Mouse (Mus musculus): ENCODE data around the gene Arl4c.

Arl4c gene

DNA sequence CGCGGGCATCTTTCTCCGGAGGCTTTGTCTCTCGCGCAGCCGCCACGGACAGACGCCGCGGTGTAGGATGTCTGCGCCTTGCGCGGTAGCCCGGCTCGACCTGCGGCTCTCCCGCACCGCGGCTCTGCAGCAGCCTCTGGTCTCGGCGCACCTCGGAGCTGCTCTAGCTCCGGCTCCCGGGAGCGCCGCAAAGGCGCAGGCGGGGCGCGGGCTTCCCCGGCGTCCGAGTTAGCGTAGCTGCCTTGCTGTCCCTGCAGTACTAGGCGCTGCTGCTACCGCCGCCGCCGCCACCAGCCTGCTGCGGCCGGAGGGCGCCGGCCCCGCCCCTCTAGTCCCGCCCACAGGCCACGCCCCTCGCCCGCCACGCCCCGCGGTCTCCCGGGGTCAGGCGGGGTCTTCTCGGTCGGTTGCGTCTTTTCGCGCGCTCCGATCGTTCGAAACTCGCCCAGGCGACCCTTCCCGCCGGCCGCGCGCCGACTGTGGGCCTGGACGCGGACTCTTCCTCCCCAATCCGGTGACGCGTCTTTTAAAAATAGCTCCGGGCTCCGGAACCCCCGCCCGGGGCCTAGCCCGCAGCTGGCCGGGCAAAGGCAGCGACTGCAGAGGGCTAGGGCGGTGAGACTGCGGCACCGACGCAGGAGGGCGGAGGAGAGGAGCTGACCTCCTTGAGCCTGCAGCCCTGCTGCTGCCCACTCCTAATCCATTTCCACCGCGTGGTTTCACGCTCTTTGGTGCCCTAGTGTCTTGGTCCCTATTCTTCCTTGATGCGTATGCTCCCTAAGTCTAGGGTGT lies at the start of gene Arl4c:
Gene Arl4c (minus strand): TSS at position 352 of the 792 bp plus-strand sequence.
- DNase-seq (ENCODE audit: extremely low spot score, low read depth, low spot score): no peak

DNA sequence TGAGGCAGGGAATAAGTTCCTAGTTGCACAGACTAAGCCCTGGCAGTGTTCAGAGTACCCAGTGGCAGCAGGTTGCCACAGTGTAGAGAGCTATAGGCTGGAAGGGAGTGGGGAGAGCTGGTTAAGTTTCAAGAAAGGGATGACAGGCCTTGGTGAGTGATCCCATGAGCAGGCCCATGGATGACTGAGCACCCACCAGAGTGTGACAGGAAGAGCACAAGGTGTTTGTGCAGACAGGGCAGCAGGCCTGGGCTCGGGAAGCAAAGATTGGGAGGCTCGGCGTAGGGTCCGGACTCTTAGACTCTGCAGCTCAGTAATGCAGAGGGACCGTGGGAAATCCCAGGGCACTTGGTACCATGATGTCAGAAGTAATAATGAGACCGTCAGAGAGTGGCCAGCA lies 49.3 kb upstream of the Arl4c start:
- DNase-seq (ENCODE audit: extremely low spot score, low read depth, low spot score): no peak

DNA sequence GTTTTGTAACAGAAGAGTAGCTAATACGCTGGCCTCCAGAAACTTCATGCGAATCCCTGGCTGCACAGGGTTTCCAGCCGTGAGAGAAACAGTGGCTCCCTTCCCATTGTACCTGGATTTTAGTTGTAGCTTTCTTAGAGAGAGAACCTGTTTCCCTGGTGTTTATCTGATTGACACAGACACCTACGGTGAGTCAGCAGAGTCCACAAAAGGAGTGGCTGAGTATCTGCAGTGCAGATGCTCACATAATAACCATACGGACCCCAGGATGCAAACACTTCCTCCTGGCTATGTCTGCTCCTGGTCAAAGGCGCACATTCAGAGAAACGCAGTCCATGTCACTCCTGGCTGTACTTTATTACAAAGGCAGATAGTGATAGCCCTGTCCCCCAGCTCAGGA lies 48.6 kb upstream of the Arl4c start:
- no peak for DNase-seq (ENCODE audit: extremely low spot score, low read depth, low spot score)

DNA sequence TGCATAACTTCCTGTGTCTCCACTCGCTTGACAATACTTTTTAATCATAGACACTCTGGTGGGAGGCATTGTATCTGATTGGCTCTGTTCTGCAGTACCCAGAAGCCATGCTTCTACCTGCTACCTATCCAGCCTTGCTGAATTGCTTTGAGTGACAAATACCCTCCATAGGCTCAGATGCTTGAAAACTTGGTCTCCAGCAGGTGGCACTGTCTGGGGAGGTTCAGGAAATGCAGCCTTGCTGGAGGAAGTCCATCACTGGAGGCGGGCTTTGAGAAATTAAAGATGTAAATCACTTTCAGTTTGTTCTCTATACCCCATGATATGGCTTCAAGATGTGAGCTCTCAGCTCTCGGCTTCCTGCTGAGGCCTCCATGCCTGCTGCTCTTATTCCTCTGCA lies 48.1 kb upstream of the Arl4c start:
- DNase-seq (ENCODE audit: extremely low spot score, low read depth, low spot score): no peak

DNA sequence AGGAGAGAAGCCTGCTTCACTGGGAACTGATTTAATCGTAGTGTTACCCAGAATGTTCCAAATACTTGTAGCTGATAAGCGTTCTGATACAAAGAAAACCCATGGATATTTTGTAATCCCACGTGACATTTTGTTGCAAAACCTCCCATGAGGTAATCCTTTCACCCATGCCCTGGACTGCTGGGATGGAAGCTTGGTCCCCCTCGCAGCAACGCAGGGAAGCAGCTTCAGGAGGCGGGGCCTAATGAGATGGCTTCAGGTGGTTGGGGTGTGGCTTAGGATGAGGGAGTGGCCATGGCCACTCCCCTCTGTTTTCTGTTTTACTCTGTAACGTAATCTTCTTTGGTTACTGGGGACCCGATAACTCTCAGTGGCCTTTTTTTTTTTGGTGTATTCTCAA lies 47.1 kb upstream of the Arl4c start:
- DNase-seq (ENCODE audit: extremely low spot score, low read depth, low spot score): no peak

DNA sequence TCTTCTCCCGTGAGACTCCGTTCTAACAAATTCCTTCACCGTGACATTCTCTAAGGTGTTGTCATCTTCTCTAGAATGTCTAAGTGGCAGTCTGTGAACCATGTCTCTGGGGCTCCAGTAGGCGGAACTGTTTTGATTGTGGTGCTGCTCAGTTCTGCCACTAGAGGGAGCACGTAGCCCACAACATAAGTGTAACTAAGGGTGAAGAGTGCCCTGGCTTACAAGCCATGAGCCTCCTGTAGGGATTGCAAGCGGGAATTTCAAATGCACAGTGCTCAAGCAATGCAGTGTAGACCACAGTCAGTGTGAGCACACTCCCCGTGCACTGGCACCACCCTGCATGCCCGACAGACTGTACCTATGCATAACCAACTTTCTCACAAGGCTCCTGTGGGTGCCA lies 43.2 kb upstream of the Arl4c start:
- DNase-seq (ENCODE audit: extremely low spot score, low read depth, low spot score): peak; percentile 63

DNA sequence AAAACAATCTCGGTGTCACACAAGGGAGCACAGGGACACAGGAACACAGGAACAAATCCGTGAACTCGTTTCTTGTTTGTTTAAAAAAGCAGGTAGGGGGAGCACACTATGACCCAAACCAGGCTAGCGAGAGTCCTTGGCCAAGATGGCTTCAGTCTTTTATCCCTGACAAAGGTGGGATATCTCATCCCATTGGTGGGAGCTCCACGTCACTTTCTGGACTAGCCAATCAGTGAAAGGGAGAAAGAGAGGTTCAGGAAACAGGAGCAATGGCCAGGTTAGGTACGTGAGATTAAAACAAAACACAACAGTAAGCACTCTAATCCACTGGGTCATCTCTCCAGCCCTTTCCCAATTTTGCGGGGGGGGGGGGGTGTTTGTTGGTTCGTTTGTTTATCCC lies 42.2 kb upstream of the Arl4c start:
- DNase-seq (ENCODE audit: extremely low spot score, low read depth, low spot score): no peak

DNA sequence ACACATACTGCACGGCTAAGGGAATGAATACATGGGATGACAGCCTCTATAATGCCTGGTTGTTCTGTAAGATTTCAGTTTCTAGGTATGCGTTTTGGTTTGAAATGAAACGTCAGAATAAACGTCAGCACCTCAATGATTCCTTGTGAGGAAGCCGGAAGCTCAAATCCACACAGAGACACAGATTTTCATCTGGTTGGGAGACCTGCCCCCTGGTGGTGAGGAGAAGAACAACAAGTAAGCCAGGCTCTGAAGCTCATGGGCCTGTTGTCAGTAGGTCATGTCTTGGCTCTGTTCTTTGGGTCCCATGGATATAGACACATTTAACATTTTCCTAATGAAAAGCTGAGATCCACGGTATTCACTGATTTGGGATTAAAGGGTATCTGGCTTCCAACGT lies 40.4 kb upstream of the Arl4c start:
- no peak for DNase-seq (ENCODE audit: extremely low spot score, low read depth, low spot score)

DNA sequence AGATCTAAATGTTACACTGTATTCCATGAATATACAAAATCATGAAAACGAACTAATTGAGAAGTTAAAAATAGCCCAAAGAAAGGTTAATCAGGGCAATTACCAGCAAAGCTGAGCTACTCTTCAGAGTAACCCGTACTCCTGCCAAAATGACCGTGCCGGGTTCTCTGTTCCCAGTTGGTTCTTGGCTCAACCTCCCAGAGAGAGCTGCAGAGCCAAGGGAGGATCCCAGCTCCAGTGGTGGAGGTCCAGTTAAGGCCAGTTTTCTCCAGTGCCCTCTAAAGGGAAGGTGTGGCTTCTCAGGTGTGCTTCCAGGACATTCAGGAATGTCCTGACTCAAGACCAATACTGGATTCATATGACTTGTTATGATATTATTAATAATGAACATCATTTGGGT lies 37.5 kb upstream of the Arl4c start:
- no peak for DNase-seq (ENCODE audit: extremely low spot score, low read depth, low spot score)

DNA sequence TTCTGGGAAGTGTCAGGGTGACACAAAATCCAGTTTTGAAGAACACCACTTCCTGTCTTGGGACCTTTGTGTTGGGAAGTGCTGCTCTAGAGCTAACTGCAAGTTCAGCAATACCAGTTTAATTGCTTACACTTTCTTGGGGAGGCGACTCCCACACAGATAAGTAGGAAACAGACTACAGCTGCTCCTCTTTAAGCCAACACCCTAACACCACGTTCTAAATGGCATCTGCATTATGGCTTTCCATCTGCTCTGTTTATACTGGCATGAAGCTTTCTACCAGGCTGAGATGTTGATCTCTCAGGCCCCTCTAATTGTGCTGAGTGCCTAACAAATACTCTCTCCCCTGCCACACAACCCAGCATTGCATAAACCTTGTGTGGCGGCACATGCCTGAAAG lies 36.9 kb upstream of the Arl4c start:
- no peak for DNase-seq (ENCODE audit: extremely low spot score, low read depth, low spot score)

DNA sequence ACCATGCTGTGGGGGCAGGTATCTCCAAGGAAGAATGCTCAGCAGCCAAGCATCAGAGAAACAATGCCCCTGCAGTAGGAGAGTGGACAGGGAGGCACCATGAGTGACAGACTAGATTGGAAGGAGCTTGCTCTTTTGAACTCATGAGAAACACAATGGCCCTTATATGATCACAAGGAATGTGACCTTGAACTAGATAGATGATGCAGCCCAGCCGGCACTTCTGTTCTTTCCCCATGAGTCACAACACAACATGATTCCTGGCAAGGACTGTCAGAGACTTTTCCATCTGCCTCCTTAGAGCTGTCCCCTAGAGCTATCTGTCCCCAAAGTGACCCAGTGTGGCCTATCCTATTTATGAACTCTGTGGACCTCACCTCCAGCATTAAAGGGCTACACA lies 27.5 kb upstream of the Arl4c start:
- DNase-seq (ENCODE audit: extremely low spot score, low read depth, low spot score): no peak

DNA sequence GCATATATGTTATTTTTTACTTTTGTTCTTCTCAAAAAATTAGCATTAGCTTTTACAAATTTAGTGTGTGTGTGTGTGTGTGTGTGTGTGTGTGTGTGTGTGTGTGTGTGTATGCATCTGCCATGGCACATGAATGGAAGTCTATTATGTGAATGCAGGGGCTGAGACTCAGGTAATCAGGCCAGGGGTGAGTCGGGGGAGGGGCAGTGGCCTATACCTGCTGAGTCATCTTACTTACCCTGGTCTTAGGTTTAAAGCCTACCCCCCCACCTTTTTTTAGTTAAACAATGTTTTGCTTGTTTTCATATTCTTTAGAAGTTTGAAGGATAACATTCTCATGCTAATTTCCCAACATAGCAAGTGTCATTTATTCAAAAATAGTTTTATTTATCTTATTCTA lies 25.3 kb upstream of the Arl4c start:
- no peak for DNase-seq (ENCODE audit: extremely low spot score, low read depth, low spot score)

DNA sequence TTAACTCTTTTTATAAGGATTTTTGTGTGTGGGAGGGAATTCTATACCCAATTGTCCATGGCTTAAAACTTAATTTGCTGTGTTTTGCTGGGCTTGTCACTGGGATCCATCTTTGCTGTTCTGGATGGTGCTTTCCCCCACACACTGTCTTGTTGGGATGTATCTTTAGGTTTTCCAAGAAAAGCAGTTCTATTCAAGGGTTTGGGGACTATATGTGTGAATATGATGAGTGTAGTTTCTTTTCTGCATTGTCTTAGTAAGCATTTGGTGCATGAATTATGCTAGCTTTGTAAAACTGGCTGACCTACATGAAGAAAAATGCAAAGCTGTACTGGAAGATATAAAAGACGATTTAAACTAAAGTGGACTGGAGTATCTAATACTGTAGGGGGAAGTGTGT lies 23.7 kb upstream of the Arl4c start:
- no peak for DNase-seq (ENCODE audit: extremely low spot score, low read depth, low spot score)

DNA sequence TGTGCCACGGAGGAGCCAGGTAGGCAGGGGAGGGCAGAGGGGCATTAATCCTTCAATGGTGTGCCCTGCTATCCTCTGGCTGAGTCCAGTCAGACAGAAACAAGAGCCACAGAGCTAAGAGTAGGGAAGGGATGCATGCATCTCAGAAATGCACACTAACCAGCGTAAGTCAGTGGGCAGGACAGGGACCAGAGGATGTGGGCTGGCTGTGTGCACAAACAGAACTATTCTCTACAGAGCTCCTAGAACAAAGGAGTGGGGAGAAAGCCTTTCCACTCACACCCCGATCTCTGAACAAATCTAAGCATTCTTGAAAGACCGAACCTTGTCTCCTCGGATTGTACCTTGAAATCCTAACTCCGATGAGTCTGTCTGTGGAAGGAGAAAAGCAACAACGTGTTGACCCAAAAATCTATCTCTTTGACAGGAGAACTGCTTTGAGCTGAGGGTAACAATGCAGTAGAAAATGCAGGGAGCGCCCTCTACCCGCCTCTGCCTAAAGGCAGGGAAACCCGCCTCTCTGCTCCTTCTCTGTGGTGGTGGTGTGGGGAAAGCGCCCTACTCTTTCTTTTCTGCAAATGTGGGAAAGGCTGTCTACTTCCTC lies 18.7 kb upstream of the Arl4c start:
- DNase-seq (ENCODE audit: extremely low spot score, low read depth, low spot score): no peak

DNA sequence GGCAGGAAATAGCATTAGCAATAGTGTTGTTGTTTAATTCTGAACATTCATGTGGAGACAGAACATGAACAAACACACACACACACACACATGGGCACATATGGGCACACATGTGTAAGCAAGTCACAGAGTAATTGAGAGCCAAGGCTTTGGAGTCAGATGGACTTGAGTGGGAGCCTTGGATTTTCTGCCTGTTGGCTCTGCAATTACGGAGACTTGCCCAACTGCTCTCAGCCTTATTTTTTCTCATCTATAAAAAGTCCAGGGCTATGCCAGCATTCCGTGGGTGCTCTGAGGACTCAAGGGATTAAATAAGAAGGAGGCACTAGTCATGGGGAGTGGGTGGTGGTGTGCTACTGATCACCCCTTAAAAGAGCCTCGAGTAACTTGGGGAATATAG lies 16.5 kb upstream of the Arl4c start:
- no peak for DNase-seq (ENCODE audit: extremely low spot score, low read depth, low spot score)

DNA sequence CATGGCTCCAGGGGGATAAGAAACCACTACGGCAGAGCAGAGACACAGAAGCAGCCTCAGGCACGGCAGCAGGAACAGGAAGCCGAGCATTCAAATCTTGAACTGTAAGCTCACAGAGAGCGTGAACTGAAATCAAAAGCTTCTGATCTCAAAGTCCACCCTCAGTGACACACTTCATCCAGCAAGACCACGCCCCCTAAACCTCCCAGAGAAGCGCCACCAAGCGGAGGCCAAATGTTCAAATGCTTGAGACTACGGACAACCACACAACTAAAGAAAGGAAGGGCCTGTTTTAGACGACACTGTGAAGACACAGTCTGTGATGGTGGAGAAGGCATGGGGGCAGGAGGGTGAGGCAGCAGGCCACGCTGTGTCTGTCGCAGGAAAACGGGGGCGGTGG lies 15.7 kb upstream of the Arl4c start:
- DNase-seq (ENCODE audit: extremely low spot score, low read depth, low spot score): no peak

DNA sequence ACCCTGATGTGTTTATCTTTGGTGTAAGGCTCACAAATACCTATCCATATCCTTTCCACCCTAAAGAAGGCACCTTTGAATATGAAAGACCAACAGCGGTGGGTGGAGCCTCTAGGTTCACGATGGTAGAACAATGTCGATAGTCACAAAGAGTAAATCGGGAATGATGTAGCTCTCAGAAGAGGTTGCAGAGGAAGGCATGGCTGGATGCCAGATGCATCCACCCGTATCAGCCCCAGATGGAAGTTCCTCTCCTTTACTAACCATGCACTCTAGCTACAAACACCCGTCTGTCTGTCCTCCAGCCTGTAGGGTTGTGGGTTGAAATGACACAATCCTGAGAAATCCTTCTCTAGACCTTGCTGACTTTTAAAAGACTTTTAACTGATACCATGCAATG lies 10.0 kb upstream of the Arl4c start:
- DNase-seq (ENCODE audit: extremely low spot score, low read depth, low spot score): no peak

DNA sequence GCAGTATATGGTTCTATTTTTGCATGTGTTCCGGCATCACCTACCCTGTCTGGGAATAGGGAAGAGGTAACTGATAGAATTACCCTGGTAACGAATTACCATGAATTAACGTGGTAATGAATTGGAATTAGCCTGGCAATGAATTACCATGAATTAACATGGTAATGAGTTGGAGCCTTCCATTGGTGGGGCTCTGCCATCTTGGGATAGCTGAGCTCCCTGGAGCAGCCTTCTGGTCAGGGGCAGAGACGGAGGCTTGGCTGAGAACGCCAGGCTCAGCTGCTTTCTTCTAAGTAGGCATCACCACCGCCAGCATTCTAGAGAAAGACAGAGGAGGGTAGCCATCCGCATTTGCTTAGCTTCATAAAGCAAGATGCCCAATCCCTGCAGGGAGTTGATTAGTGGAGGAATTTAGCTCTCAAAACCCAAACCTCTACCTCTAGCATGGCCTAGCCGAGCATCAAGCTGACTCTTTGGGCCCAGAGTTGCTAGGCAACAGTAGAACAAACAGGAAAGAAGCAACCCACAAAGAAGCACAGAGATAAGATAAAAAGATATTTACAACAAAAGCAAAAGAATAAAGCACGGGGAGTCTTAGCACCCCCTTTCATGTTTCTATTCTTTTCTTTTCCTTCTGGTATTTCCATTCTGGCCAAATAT lies 6.8 kb upstream of the Arl4c start:
- DNase-seq (ENCODE audit: extremely low spot score, low read depth, low spot score): no peak

DNA sequence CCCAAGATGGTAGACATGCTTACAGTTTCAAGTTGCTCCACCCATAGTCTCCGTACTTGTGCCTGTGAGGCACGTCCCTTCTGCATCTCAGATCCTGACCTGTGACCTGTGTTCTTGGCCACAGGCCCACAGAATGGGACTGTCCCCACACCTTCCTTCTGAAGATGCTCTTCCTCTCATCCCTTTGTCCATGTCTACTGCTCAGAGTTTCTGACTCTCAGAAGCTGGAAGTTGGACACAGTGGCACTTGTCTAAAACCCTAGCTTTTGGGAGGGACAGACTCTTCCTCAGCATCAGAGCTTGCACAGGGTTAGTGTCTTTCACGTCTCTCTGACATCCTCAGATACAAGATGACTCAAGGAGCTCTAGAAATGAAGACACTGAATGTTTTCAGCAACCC lies 6.2 kb upstream of the Arl4c start:
- DNase-seq (ENCODE audit: extremely low spot score, low read depth, low spot score): no peak

DNA sequence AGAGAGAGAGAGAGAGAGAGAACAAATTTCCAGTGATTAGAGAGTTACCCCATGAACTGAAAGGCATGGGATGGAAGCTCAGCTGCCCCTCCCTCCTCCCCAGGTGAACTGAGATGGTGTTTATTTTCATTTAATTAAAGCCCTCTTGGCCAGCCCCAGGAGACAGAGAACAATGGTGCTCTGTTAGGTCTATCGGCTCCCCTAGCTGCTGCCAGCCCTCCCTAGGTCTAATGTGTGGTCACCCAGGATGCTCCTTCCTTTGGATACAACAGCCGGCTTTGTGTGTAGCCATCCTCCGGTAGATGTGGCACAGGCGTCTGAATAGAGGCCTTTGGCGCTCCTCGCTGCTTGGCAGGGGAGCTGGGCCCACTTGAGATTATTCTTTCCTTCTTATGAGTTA lies 5.5 kb upstream of the Arl4c start:
- no peak for DNase-seq (ENCODE audit: extremely low spot score, low read depth, low spot score)

DNA sequence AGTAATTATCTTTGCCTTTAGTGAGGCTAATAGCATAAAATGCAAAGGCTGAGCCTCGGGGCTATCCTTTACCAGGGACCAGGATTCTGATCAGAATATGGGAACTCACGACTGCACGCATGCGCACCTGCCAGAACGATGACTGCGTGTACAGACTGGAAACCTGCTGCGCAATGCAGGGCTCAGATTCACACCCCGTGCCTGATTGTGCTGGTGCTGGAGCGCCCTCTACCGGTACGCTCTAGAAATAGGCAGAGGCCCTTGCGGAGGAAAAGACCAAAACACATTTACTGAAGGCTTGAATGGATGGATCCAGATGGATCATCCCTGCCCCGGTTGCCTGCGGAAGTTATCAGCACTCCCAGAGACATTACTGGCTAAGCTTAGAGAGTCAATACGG lies 3.8 kb upstream of the Arl4c start:
- peak; percentile 89 for DNase-seq (ENCODE audit: extremely low spot score, low read depth, low spot score)

DNA sequence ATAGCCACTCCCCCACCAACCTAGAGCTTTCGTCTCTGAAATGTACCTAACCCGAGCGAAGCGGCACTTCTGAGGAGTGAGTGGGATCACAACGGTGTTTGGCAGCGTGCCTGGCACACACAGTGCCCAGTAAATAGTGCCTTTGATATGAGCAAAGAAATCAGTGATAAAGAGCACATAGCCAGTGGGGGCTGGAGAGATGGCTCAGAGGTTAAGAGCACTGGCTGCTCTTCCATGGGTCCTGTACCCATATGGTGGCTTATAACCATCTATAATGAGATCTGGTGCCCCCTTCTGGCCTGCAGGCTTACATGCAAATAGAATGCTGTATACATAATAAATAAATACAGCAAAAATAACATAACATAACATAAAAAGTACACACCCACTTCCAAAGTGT lies 3.0 kb upstream of the Arl4c start:
- peak; percentile 16 for DNase-seq (ENCODE audit: extremely low spot score, low read depth, low spot score)
